Mouse (Mus musculus) heart, postnatal 10 days (tissue): ENCODE data around the gene Tex19.1. TPM values are rescaled to one million over a fixed set of nuclear protein-coding genes. Genes with fewer than 3 reads are reported as not detected.
A peak's percentile ranks its signal among the peaks of the same experiment; 100 is the strongest.
"Not testable (repeated sequence)": the region's sequence is repeated elsewhere in the genome, so short reads cannot be mapped to it uniquely, and the experiment has no call there.

ENCODE experiments used
- DNase-seq, 2 experiments: peaks; one replicate each; pipeline ENCODE4 v3.0.0; 2021
- intact Hi-C: fragments of 180-260 bp; cut with DNase I; formaldehyde crosslinking; loops from one replicate; pipeline ENCODE4 v1.15.1; 2025
- total RNA-seq, 2 experiments: library from RNA; stranded (reverse); gene quantifications; 2 replicates each; pipeline ENCODE4 v1.2.3; 2021

Tex19.1 gene
- not detected for total RNA-seq

GRCm38 (mm10) chr11:121145865-121146264 lies at the start of gene Tex19.1:
TSS of gene Tex19.1 (plus strand) at chr11:121146143.
- no peak for DNase-seq

GRCm38 (mm10) chr11:121099762-121100161 lies 46.2 kb upstream of the Tex19.1 start:
- DNase-seq = no peak
- intact Hi-C loops = no loop called here

More at GRCm38 (mm10) chr11:121145865-121146264, at the start of gene Tex19.1:
- intact Hi-C loops = no loop called here

DNA sequence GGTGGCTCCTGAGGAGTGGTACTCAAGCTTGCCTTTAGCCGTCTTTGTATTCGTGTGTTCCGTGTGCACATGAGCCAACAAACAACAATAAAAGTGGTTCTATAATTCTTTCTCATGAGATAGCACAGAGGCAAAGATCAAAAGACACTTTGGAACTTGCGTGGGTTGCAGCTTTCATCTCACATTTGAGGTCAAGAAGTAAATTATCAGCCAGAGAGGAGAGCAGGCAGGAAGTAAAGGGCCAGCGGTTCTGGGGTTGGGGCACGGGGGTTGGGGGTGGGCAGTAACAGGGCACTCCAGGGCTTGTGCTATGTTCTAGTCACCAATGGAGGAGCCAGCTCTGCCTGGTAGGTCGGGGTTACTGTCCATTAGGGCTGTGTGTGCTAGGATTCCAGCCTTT lies 45.3 kb upstream of the Tex19.1 start:
- no peak for DNase-seq
- intact Hi-C loops = no loop called here

DNA sequence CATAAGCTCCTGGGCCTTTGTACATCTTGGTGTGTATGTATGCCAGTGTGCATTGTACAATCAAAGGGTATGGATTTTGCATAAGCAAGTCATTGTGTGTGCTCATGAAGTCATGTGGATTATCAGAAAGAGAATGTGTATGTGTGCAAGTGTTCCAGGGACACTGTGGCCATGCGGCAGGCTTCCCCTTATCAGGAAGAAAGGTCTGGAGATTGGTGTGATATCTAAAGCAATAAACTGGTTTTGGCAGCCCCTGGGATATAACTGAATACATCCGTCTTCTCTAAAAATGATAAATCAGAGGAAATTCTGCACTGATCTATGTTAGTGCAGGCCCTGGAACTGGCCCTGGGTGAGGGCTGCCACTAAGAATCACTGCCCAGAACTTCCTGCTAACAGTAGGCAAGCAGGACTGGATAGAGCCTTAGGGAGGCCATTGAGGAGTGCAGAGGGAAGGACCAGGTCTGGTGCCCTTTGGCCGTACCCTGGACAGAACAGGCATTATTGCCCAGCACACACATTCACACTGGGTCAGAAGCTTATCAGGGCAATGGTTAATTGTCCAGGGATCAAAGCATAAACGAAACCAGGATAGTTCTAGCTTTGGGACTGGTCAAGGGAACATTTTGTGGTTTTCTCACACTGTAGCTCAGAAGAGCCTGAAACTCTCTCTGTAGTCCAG lies 44.7 kb upstream of the Tex19.1 start:
- intact Hi-C loops = no loop called here
- no peak for DNase-seq

DNA sequence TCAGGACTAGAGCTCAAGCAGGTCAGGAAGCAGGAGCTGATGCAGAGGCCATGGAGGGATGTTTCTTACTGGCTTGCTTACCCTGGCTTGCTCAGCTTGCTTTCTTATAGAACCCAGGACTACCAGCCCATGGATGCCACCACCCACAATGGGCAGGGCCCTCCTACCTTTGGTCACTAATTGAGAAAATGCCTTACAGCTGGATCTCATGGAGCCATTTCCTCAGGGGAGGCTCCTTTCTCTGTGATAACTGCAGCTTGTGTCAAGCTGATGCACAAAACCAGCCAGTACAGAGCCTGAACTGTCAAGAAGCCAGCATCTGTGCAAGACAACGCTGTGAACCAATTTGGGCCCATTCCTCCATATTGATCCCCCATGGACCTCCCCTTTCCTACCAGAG lies 38.7 kb upstream of the Tex19.1 start:
- intact Hi-C loops, DNase-seq: not testable (repeated sequence)

GRCm38 (mm10) chr11:121108061-121108460 lies 37.9 kb upstream of the Tex19.1 start:
- intact Hi-C loops = no loop called here
- DNase-seq = peak; percentile 45 to 51

- DNase-seq = peak; percentile 81 to 88
- intact Hi-C loops = no loop called here
Measured at GRCm38 (mm10) chr11:121109986-121110385, 36.0 kb upstream of the Tex19.1 start.

GRCm38 (mm10) chr11:121111051-121111450 lies 34.9 kb upstream of the Tex19.1 start:
- intact Hi-C loops = no loop called here
- no peak for DNase-seq

DNA sequence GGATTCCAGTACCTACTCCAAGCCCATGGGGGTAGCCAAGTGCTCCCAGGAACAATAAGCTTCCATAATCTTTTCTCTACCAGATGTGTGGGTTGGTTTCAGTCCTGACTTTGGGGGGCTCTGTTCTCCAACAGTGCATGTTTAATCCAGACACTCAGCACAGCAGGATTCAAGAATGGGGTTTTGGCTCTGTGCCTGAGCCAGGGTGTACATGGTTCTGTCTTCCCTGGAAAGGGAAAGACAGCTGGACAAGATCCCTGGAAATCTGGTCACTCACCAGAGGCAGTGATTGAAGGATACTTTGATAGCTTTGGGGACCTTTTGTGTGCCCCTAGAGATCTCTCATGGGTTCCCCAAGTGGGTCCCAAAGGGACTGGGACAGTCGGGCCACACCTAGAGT lies 34.3 kb upstream of the Tex19.1 start:
- DNase-seq = no peak
- intact Hi-C loops = no loop called here

- no peak for DNase-seq
- intact Hi-C loops = no loop called here
Measured at GRCm38 (mm10) chr11:121112091-121112775, 33.7 kb upstream of the Tex19.1 start.

- DNase-seq = no peak
- intact Hi-C loops = loop anchor here (5.0 kb wide), 1 partner anchor 101 kb away; no protein-coding TSS in a partner anchor
Measured at GRCm38 (mm10) chr11:121118106-121118505, 27.8 kb upstream of the Tex19.1 start.

GRCm38 (mm10) chr11:121118577-121118976 lies 27.4 kb upstream of the Tex19.1 start, which contains the start of gene Tex19.2:
TSS of gene Tex19.2 (minus strand) at chr11:121118677.
- DNase-seq = no peak
- intact Hi-C loops = loop anchor here (5.0 kb wide), 1 partner anchor 101 kb away; no protein-coding TSS in a partner anchor

- no peak for DNase-seq
- intact Hi-C loops = loop anchor here (5.0 kb wide), 1 partner anchor 44 kb away; no protein-coding TSS in a partner anchor
Measured at GRCm38 (mm10) chr11:121121151-121121550, 24.8 kb upstream of the Tex19.1 start.

- intact Hi-C loops = loop anchor here (5.0 kb wide), 1 partner anchor 45 kb away; no protein-coding TSS in a partner anchor
Measured at GRCm38 (mm10) chr11:121122024-121122670, 23.8 kb upstream of the Tex19.1 start.

DNA sequence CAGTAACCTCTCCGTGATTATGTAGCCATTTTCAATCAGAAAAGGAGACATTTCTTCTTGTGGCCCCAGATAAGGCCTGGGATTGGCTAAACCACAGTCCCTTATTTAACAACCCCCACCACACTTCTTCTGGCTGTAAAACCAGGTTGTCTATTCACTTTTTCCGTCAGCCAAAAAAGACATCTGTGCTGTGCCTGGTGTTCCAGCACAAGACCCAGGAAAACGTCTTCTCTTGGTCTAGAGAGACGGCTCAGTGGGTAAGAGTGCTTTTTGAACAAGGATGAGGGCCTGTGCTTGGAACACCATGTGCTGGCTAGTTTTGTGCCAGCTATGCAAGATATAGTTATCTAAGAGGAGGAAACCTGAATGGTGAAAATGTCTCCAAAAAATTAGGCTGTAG lies 22.5 kb upstream of the Tex19.1 start:
- no peak for DNase-seq

More at GRCm38 (mm10) chr11:121122024-121122670, 23.8 kb upstream of the Tex19.1 start:
- no peak for DNase-seq

GRCm38 (mm10) chr11:121125522-121126172 lies 20.3 kb upstream of the Tex19.1 start:
- intact Hi-C loops = no loop called here
- DNase-seq = no peak

More for the DNA sequence above, 22.5 kb upstream of the Tex19.1 start:
- intact Hi-C loops = loop anchor here (5.0 kb wide), 1 partner anchor 46 kb away; no protein-coding TSS in a partner anchor

DNA sequence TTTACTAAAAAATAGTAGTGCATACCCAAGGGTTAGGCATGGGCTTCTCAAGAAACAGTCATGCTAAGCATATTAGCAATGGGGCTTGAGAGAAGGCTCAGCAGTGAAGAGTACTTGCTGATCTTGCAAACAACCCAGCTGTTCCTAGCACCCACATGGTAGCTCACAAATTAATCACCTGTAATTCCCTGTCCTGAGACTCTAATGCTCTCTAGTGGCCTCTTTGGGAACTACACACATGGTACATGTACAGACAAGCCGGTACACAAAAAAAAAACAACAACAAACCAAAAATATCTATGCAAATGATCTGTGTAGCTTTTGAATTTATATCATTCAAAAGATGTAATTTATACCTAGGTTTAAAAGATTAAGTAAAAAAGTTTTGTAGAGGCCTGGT lies 19.5 kb upstream of the Tex19.1 start:
- no peak for DNase-seq
- intact Hi-C loops = no loop called here

- intact Hi-C loops = no loop called here
- no peak for DNase-seq
Measured at GRCm38 (mm10) chr11:121127441-121127840, 18.5 kb upstream of the Tex19.1 start.

DNA sequence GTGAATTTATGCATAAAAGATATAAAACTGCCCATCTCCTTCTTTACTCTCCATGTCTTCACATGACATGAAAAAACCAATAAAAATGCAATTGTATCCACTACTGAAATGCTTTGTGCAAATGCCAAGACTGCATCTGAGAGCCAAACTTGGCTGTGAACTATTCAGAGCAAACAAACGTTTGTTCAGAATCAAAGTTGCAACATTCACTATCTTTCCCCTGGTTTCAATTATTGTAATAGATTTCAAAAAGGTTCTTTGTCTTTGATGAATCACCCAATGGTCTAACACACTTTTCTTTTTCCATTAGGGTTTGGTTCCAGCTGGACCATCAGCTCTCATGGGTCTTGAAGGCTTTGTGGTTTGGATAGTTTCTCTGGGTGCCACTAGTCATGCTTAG lies 16.3 kb upstream of the Tex19.1 start:
- intact Hi-C loops = no loop called here
- no peak for DNase-seq

- no peak for DNase-seq
- intact Hi-C loops = no loop called here
Measured at GRCm38 (mm10) chr11:121134600-121134999, 11.3 kb upstream of the Tex19.1 start.

GRCm38 (mm10) chr11:121137682-121138081 lies 8.3 kb upstream of the Tex19.1 start:
- intact Hi-C loops = loop anchor here (5.0 kb wide), 1 partner anchor 70 kb away; no protein-coding TSS in a partner anchor
- DNase-seq = no peak
